Mouse (Mus musculus) midbrain, embryonic 10.5 days (tissue): ENCODE measurements around the gene Map3k13. TPM values are rescaled to one million over a fixed set of nuclear protein-coding genes. Genes with fewer than 3 reads are reported as not detected.
A peak's percentile ranks its signal among the peaks of the same experiment; 100 is the strongest.
"Not testable (repeated sequence)": the region's sequence is repeated elsewhere in the genome, so short reads cannot be mapped to it uniquely, and the experiment has no call there.

Source experiments
- DNase-seq: peaks from one replicate; pipeline ENCODE4 v3.0.0-alpha.2; 2017; ENCODE audit warnings: low spot score
- H3K27ac ChIP-seq: fragments of 300-500 bp; sonication (generic); replicated peaks from 2 replicates; pipeline ENCODE4 v1.5.1; 2016; ENCODE audit warnings: mild to moderate bottlenecking
- H3K27me3 ChIP-seq: fragments of 300-500 bp; sonication (generic); 2 replicates; pipeline ENCODE4 v1.6.1; 2016; ENCODE audit warnings: low read depth, mild to moderate bottlenecking; ENCODE audit not compliant: poor library complexity, severe bottlenecking
- H3K36me3 ChIP-seq: fragments of 300-500 bp; sonication (generic); 2 replicates; pipeline ENCODE4 v1.6.1; 2016; ENCODE audit warnings: mild to moderate bottlenecking, moderate library complexity
- H3K4me1 ChIP-seq: fragments of 300-500 bp; sonication (generic); 2 replicates; pipeline ENCODE4 v1.6.1; 2016
- H3K4me3 ChIP-seq: fragments of 300-500 bp; sonication (generic); 2 replicates; pipeline ENCODE4 v1.5.1; 2016; ENCODE audit warnings: mild to moderate bottlenecking, moderate library complexity
- H3K9me3 ChIP-seq: fragments of 300-500 bp; sonication (generic); replicated peaks from 2 replicates; pipeline ENCODE4 v1.6.1; 2016; ENCODE audit warnings: mild to moderate bottlenecking
- WGBS: fragments of 180-500 bp; shearing (Covaris S2); methylation state at CpG from one replicate; pipeline ENCODE4 v1.1.7; 2016; 5-methylcytosine and 5-hydroxymethylcytosine counted together
- polyA plus RNA-seq: library from polyadenylated mRNA; unstranded; fragments of >200 nt; fragmentation: Nextera tagmentation; extraction: Ambion mirVana; gene quantifications from 2 replicates; pipeline ENCODE4 v1.2.1, GENCODE M21; 2016

Gene Map3k13
- polyA plus RNA-seq, 1 experiment from 2014 or later, result 2.1 TPM

DNA sequence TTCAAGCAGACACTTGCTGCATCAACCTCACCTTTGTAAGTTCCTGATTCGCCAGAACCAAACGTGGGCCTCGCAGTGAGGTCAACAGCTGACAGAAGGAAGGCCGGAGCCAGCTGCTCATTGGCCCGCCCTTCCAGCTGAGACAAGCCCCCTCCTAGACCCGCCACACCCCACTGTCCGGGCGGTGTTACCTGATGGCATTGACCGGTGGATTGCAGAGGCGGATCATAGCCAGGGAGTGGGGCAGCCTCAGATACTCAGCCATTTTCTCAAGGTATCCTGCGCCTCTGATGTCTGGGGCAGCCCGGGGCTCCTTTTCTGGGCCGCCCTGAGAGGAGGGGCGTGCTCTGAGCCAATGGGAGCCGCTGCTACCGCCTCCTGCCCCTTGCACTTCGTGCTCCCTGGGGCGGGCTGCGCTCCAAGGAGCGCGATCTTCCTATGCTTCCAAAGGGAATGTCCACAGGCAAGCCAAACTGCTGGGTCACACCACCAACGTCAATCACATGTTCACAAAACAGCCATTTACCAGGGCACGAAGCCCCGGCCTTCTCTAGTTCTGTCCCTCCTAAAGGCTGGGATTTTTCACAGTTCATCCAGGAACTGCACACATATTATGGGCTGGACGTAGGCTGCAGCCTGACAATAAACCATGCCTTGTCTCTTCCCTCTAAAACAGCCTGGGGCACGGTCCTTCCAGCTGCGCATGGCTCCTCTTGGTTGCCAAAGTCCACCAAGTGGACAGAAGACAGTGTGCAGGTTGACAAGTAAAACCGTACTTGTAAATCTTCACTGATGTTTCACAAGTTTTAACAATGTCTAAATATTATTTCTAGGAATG, 6.4 kb upstream of the Map3k13 start, which contains the start of gene Ehhadh:
Gene Ehhadh, minus strand, starts transcription at position 292 of the 838 bp plus-strand sequence.
- Histone ChIP-seq H3K4me3 (peak within 1 kb of the TSS; percentile 62), H3K36me3 (no peaks in the 10 kb centered on the region), H3K27ac (peak within 1 kb of the TSS; percentile 77), H3K4me1 (peaks cover 14% of the 10 kb centered on the region), H3K27me3 (peaks cover 10% of the 10 kb centered on the region), H3K9me3 (no peaks in the 10 kb centered on the region)
- DNase-seq, result peak; percentile 66
- 12% methylated on average over 28 of the region's 28 CpGs for WGBS

DNA sequence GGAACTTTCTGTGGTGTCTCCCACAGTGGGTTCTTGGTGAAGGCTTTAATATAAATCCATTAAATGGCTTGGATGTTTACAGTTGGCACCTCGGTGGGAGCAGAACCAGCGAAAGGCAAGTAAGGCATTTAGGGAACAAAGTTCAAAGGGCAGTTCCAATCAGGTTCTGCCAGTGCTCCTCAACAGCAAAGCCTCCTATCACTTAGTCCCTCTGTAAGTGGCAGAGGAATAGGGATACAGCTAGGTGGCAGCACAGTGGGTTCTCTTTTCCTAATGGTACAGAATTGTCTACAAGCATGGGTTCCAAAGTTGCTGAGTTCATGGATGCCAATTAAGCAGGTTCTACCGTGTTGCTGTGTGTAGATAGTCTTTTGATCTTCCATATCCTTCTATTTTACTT, 5.6 kb upstream of the Map3k13 start:
- Histone ChIP-seq H3K9me3 (no peaks in the 10 kb centered on the region), H3K4me3 (no peak overlapping the region), H3K36me3 (no peaks in the 10 kb centered on the region), H3K27me3 (peaks cover 10% of the 10 kb centered on the region), H3K4me1 (peaks cover 18% of the 10 kb centered on the region), H3K27ac (no peak overlapping the region)
- 39% methylated on average over 3 of the region's 3 CpGs for WGBS
- no peak for DNase-seq

DNA sequence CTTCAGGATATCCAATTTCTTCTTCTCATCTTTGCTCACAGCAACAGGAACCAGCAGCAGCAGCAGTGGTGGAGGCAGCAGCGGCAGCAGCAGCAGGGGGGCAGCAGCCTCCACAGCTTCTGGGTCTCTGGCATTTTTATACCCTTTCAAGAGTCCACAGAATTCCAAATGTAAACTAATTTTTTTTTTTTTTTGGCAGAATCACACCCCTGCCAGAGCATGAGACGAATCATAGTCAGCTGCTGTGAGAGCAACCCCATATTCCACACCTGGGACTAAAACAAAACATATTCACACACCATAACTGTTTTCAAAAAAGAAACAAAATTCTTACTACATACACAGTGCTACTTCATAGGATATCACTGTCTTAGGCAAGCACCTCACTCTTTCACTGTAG, 5.0 kb upstream of the Map3k13 start:
- H3K4me1 ChIP-seq, result peaks cover 21% of the 10 kb centered on the region

GRCm38 (mm10) chr16:21790469-21790868, 3.7 kb upstream of the Map3k13 start:
- no peak overlapping the region for H3K4me3 ChIP-seq
- no peaks in the 10 kb centered on the region for H3K9me3 ChIP-seq
- no peaks in the 10 kb centered on the region for H3K36me3 ChIP-seq
- peaks cover 28% of the 10 kb centered on the region for H3K4me1 ChIP-seq
- H3K27me3 ChIP-seq, result peaks cover 10% of the 10 kb centered on the region
- DNase-seq, result no peak
- H3K27ac ChIP-seq, result no peak overlapping the region
- WGBS, result 19% methylated on average over 1 of the region's 1 CpGs

More for the DNA sequence above, 5.0 kb upstream of the Map3k13 start:
- H3K9me3 ChIP-seq, result no peaks in the 10 kb centered on the region
- H3K36me3 ChIP-seq, result no peaks in the 10 kb centered on the region
- H3K27ac ChIP-seq, result no peak overlapping the region
- 82% methylated on average over 2 of the region's 2 CpGs for WGBS
- H3K27me3 ChIP-seq, result peaks cover 10% of the 10 kb centered on the region
- no peak for DNase-seq
- no peak overlapping the region for H3K4me3 ChIP-seq

- WGBS, result 68% methylated on average over 3 of the region's 3 CpGs
- Histone ChIP-seq H3K27me3 (peaks cover 10% of the 10 kb centered on the region), H3K4me1 (peaks cover 29% of the 10 kb centered on the region), H3K9me3 (no peaks in the 10 kb centered on the region), H3K36me3 (no peaks in the 10 kb centered on the region), H3K27ac (no peak overlapping the region), H3K4me3 (no peak overlapping the region)
- no peak for DNase-seq
These were observed 2.4 kb upstream of the Map3k13 start for GRCm38 (mm10) chr16:21791779-21792178.

- H3K36me3 ChIP-seq, DNase-seq, H3K9me3 ChIP-seq, H3K27me3 ChIP-seq: not testable (repeated sequence)
- H3K27ac ChIP-seq, result peak overlapping the region; percentile 91
- H3K4me1 ChIP-seq, result peaks cover 15% of the 10 kb centered on the region
- peak overlapping the region; percentile 81 for H3K4me3 ChIP-seq
- WGBS, result 59% methylated on average over 2 of the region's 2 CpGs
These were observed 901 bp upstream of the Map3k13 start for GRCm38 (mm10) chr16:21793080-21793810.

DNA sequence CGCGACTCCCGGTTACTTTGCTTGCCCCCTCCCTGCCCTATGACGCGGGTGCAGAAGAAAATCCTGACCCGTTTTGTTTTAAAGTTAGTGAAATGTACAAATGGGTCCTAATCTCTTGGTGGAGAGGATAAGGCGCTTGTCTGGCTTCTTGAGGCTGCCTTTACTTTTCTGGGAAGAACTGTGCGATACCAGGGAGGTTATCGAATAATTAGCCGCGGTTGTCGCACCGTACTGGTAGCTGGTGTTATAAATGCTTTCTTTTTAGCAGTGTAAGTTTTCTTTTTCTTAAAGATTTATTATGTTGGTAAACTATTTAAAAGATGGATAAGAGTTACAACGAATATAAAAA, 525 bp downstream of the Map3k13 start:
- peak overlapping the region; percentile 81 for H3K4me3 ChIP-seq
- 2% methylated on average over 14 of the region's 14 CpGs for WGBS

GRCm38 (mm10) chr16:21795071-21795470, 925 bp downstream of the Map3k13 start:
- H3K9me3 ChIP-seq, result no peaks in the 10 kb centered on the region
- H3K36me3 ChIP-seq, result peaks cover 9% of the 10 kb centered on the region
- H3K4me3 ChIP-seq, result peak overlapping the region; percentile 81
- DNase-seq, result no peak
- peak overlapping the region; percentile 91; the same call in 1 of the 2 replicates for H3K27ac ChIP-seq
- no peaks in the 10 kb centered on the region for H3K27me3 ChIP-seq
- peaks cover 15% of the 10 kb centered on the region for H3K4me1 ChIP-seq
- WGBS, result 35% methylated on average over 5 of the region's 5 CpGs

More for the DNA sequence above, 525 bp downstream of the Map3k13 start:
- peaks cover 15% of the 10 kb centered on the region for H3K4me1 ChIP-seq
- H3K27me3 ChIP-seq, result no peaks in the 10 kb centered on the region
- H3K9me3 ChIP-seq, result no peaks in the 10 kb centered on the region
- DNase-seq, result no peak
- peak overlapping the region; percentile 91 for H3K27ac ChIP-seq
- H3K36me3 ChIP-seq, result peaks cover 7% of the 10 kb centered on the region

- H3K27me3 ChIP-seq, result no peaks in the 10 kb centered on the region
- H3K36me3 ChIP-seq, result peaks cover 57% of the 10 kb centered on the region
- H3K4me3 ChIP-seq, result no peak overlapping the region
- no peaks in the 10 kb centered on the region for H3K9me3 ChIP-seq
- no peak overlapping the region for H3K27ac ChIP-seq
- WGBS, result 92% methylated on average over 1 of the region's 1 CpGs
- no peak for DNase-seq
- H3K4me1 ChIP-seq, result no peaks in the 10 kb centered on the region
These were observed 10.1 kb downstream of the Map3k13 start for GRCm38 (mm10) chr16:21804258-21804657.

- DNase-seq, result no peak
- no peaks in the 10 kb centered on the region for H3K9me3 ChIP-seq
- WGBS, result 93% methylated on average over 1 of the region's 1 CpGs
- H3K27me3 ChIP-seq, result no peaks in the 10 kb centered on the region
- no peak overlapping the region for H3K4me3 ChIP-seq
- H3K36me3 ChIP-seq, result peaks cover 55% of the 10 kb centered on the region
- H3K27ac ChIP-seq, result no peak overlapping the region
- H3K4me1 ChIP-seq, result no peaks in the 10 kb centered on the region
These were observed 12.7 kb downstream of the Map3k13 start for GRCm38 (mm10) chr16:21806892-21807291.

- H3K4me1 ChIP-seq, H3K9me3 ChIP-seq, H3K4me3 ChIP-seq, H3K27me3 ChIP-seq, DNase-seq, H3K27ac ChIP-seq: not testable (repeated sequence)
- peaks cover 54% of the 10 kb centered on the region for H3K36me3 ChIP-seq
- 87% methylated on average over 7 of the region's 7 CpGs for WGBS
These were observed 13.6 kb downstream of the Map3k13 start for GRCm38 (mm10) chr16:21807786-21808185.

- Histone ChIP-seq H3K9me3 (no peaks in the 10 kb centered on the region), H3K4me3 (no peak overlapping the region), H3K36me3 (peaks cover 30% of the 10 kb centered on the region), H3K27me3 (no peaks in the 10 kb centered on the region), H3K4me1 (0 out of 2 replicates have a peak, but pooled peaks cover 3% of the 10 kb centered on the region), H3K27ac (no peak overlapping the region)
- WGBS, result 69% methylated on average over 6 of the region's 6 CpGs
- no peak for DNase-seq
These were observed 19.2 kb downstream of the Map3k13 start for GRCm38 (mm10) chr16:21813164-21813834.
